Mouse (Mus musculus): ENCODE results near the gene Lmo7. TPM values are rescaled to one million over a fixed set of nuclear protein-coding genes. Genes with fewer than 3 reads are reported as not detected.

Gene Lmo7
- polyA plus RNA-seq, 2 experiments, result 2.2 to 2.4 TPM

- H3K27me3 ChIP-seq (ENCODE audit: control insufficient read depth, insufficient read depth, low read length), result no peaks in the 10 kb centered on the region
- ATAC-seq (ENCODE audit: insufficient read depth) (no peak), DNase-seq (ENCODE audit: low read depth in 3 of 3, low spot score in 3 of 3) (no peak)
- H3K9me3 ChIP-seq (ENCODE audit: control insufficient read depth, low read length), result no peaks in the 10 kb centered on the region
- no peaks in the 10 kb centered on the region for H3K36me3 ChIP-seq (replicated peaks; ENCODE audit: control insufficient read depth, insufficient read depth, low read depth)
- WGBS (ENCODE audit: insufficient replicate concordance), result 25% methylated on average over 3 of the region's 3 CpGs
- H3K9ac ChIP-seq (replicated peaks), result no peak overlapping the region
- no peak overlapping the region for H3K4me2 ChIP-seq (ENCODE audit: low read depth)
- H3K27ac ChIP-seq, result no peak overlapping the region
- H3K4me1 ChIP-seq (replicated peaks; ENCODE audit: control insufficient read depth in 2 of 2, insufficient read depth in 2 of 2, low read length in 1 of 2), result no peaks in the 10 kb centered on the region
- no peak overlapping the region for H3K4me3 ChIP-seq (ENCODE audit: insufficient read depth in 1 of 2, low read depth in 2 of 2, low read length in 2 of 2)
- TF ChIP-seq CTCF (IDR thresholded peaks at IDR 0.05; ENCODE audit: low read depth) (no peak), EP300 (IDR thresholded peaks at IDR 0.05; ENCODE audit: low read depth) (no peak)
Observed at GRCm38 (mm10) chr14:101763762-101764295, 34.1 kb downstream of the Lmo7 start.

- Histone ChIP-seq H3K4me3 (ENCODE audit: insufficient read depth in 1 of 2, low read depth in 2 of 2, low read length in 2 of 2) (no peak overlapping the region), H3K36me3 (replicated peaks; ENCODE audit: control insufficient read depth, insufficient read depth, low read depth) (no peaks in the 10 kb centered on the region), H3K4me1 (replicated peaks; ENCODE audit: control insufficient read depth in 2 of 2, insufficient read depth in 2 of 2, low read length in 1 of 2) (no peaks in the 10 kb centered on the region), H3K27ac (no peak overlapping the region), H3K4me2 (ENCODE audit: low read depth) (no peak overlapping the region), H3K9me3 (ENCODE audit: control insufficient read depth, low read length) (no peaks in the 10 kb centered on the region), H3K9ac (replicated peaks) (no peak overlapping the region), H3K27me3 (ENCODE audit: control insufficient read depth, insufficient read depth, low read length) (no peaks in the 10 kb centered on the region)
- TF ChIP-seq CTCF (IDR thresholded peaks at IDR 0.05; ENCODE audit: low read depth) (no peak), EP300 (IDR thresholded peaks at IDR 0.05; ENCODE audit: low read depth) (no peak)
- ATAC-seq (ENCODE audit: insufficient read depth), result no peak
- 64% methylated on average over 5 of the region's 5 CpGs for WGBS (ENCODE audit: insufficient replicate concordance)
- DNase-seq (ENCODE audit: low read depth in 3 of 3, low spot score in 3 of 3), result no peak
Observed at GRCm38 (mm10) chr14:101771336-101771735, 41.6 kb downstream of the Lmo7 start.

- no peak overlapping the region for H3K27ac ChIP-seq
- H3K9me3 ChIP-seq (ENCODE audit: control insufficient read depth, low read length), result no peaks in the 10 kb centered on the region
- H3K4me3 ChIP-seq (ENCODE audit: insufficient read depth in 1 of 2, low read depth in 2 of 2, low read length in 2 of 2), result no peak overlapping the region
- DNase-seq (ENCODE audit: low read depth in 3 of 3, low spot score in 3 of 3) (no peak), ATAC-seq (ENCODE audit: insufficient read depth) (no peak)
- WGBS (ENCODE audit: insufficient replicate concordance), result 72% methylated on average over 6 of the region's 6 CpGs
- H3K4me2 ChIP-seq (ENCODE audit: low read depth), result no peak overlapping the region
- TF ChIP-seq EP300 (IDR thresholded peaks at IDR 0.05; ENCODE audit: low read depth) (no peak), CTCF (IDR thresholded peaks at IDR 0.05; ENCODE audit: low read depth) (no peak)
- H3K36me3 ChIP-seq (replicated peaks; ENCODE audit: control insufficient read depth, insufficient read depth, low read depth), result no peaks in the 10 kb centered on the region
- no peak overlapping the region for H3K9ac ChIP-seq (replicated peaks)
- no peaks in the 10 kb centered on the region for H3K4me1 ChIP-seq (replicated peaks; ENCODE audit: control insufficient read depth in 2 of 2, insufficient read depth in 2 of 2, low read length in 1 of 2)
- H3K27me3 ChIP-seq (ENCODE audit: control insufficient read depth, insufficient read depth, low read length), result no peaks in the 10 kb centered on the region
Observed at GRCm38 (mm10) chr14:101771756-101772155, 42.0 kb downstream of the Lmo7 start.

GRCm38 (mm10) chr14:101774631-101775030 is 44.9 kb downstream of the Lmo7 start:
- H3K4me3 ChIP-seq (ENCODE audit: insufficient read depth in 1 of 2, low read depth in 2 of 2, low read length in 2 of 2), result no peak overlapping the region
- no peak overlapping the region for H3K4me2 ChIP-seq (ENCODE audit: low read depth)
- TF ChIP-seq EP300 (IDR thresholded peaks at IDR 0.05; ENCODE audit: low read depth) (no peak), CTCF (IDR thresholded peaks at IDR 0.05; ENCODE audit: low read depth) (peak; percentile 53)
- no peaks in the 10 kb centered on the region for H3K36me3 ChIP-seq (replicated peaks; ENCODE audit: control insufficient read depth, insufficient read depth, low read depth)
- DNase-seq (ENCODE audit: low read depth in 3 of 3, low spot score in 3 of 3) (no peak), ATAC-seq (ENCODE audit: insufficient read depth) (no peak)
- no peaks in the 10 kb centered on the region for H3K27me3 ChIP-seq (ENCODE audit: control insufficient read depth, insufficient read depth, low read length)
- no peak overlapping the region for H3K27ac ChIP-seq
- H3K9ac ChIP-seq (replicated peaks), result no peak overlapping the region
- WGBS (ENCODE audit: insufficient replicate concordance), result 27% methylated on average over 4 of the region's 4 CpGs
- H3K4me1 ChIP-seq (replicated peaks; ENCODE audit: control insufficient read depth in 2 of 2, insufficient read depth in 2 of 2, low read length in 1 of 2), result no peaks in the 10 kb centered on the region
- H3K9me3 ChIP-seq (ENCODE audit: control insufficient read depth, low read length), result no peaks in the 10 kb centered on the region

GRCm38 (mm10) chr14:101776296-101777128 is 46.8 kb downstream of the Lmo7 start:
- Histone ChIP-seq H3K36me3 (replicated peaks; ENCODE audit: control insufficient read depth, insufficient read depth, low read depth) (no peaks in the 10 kb centered on the region), H3K27me3 (ENCODE audit: control insufficient read depth, insufficient read depth, low read length) (no peaks in the 10 kb centered on the region), H3K27ac (no peak overlapping the region), H3K4me3 (ENCODE audit: insufficient read depth in 1 of 2, low read depth in 2 of 2, low read length in 2 of 2) (no peak overlapping the region), H3K4me1 (replicated peaks; ENCODE audit: control insufficient read depth in 2 of 2, insufficient read depth in 2 of 2, low read length in 1 of 2) (no peaks in the 10 kb centered on the region), H3K9ac (replicated peaks) (no peak overlapping the region), H3K4me2 (ENCODE audit: low read depth) (no peak overlapping the region), H3K9me3 (ENCODE audit: control insufficient read depth, low read length) (no peaks in the 10 kb centered on the region)
- TF ChIP-seq EP300 (IDR thresholded peaks at IDR 0.05; ENCODE audit: low read depth) (no peak), CTCF (IDR thresholded peaks at IDR 0.05; ENCODE audit: low read depth) (no peak)
- WGBS (ENCODE audit: insufficient replicate concordance), result 22% methylated on average over 4 of the region's 4 CpGs
- ATAC-seq (ENCODE audit: insufficient read depth), result no peak
- DNase-seq (ENCODE audit: low read depth in 3 of 3, low spot score in 3 of 3), result no peak
